Mouse (Mus musculus): ENCODE data around the gene Cul1.

Cul1 gene

DNA sequence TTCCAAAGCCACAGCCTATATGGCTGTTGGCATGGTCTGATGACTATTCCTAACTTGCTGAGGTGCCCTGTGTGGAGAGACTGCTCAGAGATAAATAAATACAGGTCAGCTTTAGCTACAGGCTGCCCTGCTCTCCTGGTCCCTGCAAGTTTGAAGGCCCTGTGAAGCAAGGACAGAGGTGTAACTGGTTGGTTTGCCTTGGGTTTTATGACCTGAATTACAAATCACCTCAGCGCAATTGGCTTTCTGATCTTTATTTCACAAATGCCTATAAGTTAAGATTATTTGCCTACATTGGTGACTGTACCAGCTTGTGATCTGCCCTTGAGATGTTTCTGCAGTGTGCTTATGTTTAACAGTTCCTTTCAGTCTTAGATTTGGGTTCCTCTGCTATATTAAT, 28.8 kb downstream of the Cul1 start:
- no peak for DNase-seq (ENCODE audit: low read depth)

DNA sequence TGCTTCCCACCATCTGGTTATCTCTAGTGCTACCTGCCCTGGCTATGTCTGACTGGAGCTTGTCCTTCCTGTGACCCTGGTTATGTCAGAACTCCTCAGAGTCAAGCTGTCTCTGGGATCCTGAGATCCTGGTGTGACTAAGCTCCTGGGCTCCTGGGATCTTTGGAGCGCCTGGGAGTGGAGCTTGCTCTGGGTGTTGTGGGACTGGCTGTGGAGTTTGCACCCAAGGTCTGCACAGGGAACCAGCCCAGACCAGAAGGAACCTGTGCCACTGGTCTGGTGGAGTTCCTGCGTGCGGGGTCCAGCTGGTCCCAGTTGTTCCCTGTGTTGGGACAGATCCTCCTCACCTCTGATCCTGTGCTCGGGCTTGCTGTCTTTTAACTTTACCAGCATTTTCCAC, 41.4 kb downstream of the Cul1 start:
- no peak for DNase-seq (ENCODE audit: low read depth)

DNA sequence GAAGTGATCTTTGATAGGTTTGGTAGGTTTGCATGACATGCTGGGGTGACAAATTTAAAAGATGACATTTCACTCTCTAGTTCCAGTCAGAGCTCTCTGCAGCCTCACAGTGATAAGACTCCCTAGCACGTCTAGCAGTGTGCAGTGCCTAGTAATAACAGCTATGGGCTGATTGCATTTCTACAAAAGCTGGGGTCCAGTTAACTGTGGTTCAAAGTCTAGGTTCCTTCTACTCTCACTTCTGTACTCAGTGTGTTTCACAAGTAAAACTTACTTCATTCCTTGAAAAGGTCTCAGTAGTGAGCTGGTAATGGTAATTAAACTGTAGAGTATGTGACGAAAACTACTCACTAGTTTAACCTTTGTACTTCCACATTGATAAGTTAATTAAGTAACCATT, 66.8 kb downstream of the Cul1 start:
- DNase-seq (ENCODE audit: low read depth) = no peak

GRCm38 (mm10) chr6:47522431-47522830, 69.2 kb downstream of the Cul1 start:
- DNase-seq (ENCODE audit: low read depth) = no peak

DNA sequence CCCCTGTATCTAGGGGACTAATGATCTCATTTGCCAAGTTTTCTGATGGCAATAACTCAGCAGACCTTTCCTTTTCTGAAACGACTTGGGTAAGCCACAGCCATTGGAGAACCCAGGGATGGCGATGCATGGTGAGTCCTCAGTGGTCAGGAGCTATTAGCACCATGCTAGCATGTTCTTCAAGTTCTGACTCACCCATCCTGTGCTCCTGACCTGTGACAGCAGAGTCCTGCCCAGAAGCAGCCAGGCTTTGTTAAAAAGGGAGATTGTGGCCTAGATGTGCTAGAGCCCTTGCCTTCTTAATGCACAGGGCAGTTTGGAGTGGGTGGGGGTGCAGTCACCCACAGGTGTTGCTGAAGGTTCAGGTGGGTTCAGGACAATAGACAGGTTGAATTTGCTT, 71.8 kb downstream of the Cul1 start:
- DNase-seq (ENCODE audit: low read depth) = no peak

- no peak for DNase-seq (ENCODE audit: low read depth)
These were observed 73.2 kb downstream of the Cul1 start for GRCm38 (mm10) chr6:47526446-47526845.

GRCm38 (mm10) chr6:47527129-47527528, 73.9 kb downstream of the Cul1 start:
- DNase-seq (ENCODE audit: low read depth) = no peak

- DNase-seq (ENCODE audit: low read depth) = no peak
These were observed 74.5 kb downstream of the Cul1 start for GRCm38 (mm10) chr6:47527655-47528054.

- DNase-seq (ENCODE audit: low read depth) = no peak
These were observed 79.3 kb downstream of the Cul1 start for GRCm38 (mm10) chr6:47532547-47532946.

- DNase-seq (ENCODE audit: low read depth) = no peak
These were observed 82.1 kb downstream of the Cul1 start for GRCm38 (mm10) chr6:47535333-47535732.

- DNase-seq (ENCODE audit: low read depth) = no peak
These were observed 99.1 kb downstream of the Cul1 start for GRCm38 (mm10) chr6:47552280-47552679.

DNA sequence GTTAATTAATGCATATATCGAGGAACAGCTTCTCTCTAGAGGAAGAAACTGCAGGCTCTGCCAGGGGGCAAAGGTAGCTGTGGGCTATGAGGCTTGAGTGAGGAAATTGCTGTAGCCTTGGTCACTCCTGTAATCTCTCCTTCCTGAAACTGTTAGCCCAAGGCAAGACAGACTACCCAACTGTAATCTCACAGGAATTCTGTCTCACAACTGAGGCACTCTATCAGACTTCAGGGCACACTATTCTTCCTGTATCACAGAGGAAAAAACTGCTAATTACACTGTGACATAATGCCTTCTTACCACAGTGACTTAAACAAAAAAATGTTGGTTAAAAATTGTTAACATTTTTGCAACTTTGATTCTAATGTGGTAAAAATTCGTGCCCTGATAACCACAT, 106.1 kb downstream of the Cul1 start:
- DNase-seq (ENCODE audit: low read depth) = no peak

DNA sequence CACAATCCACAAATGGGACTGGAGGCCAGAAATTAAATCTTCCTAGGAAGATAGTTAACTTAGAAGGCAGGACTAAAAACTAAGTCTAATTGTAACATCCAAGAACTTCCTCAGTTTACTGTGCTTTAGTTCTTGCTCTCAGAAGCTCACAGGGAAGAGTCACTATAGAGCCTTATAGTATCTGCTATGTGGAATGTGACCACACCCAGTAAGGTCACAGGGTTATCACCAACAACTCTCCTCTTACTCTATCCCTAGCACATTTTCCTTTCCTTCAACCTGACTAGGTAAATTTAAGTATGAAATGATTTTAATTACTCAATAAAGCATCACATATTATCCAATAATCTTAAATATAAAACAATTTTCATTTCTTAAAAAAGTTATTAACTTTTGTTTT, 107.2 kb downstream of the Cul1 start:
- no peak for DNase-seq (ENCODE audit: low read depth)

- DNase-seq (ENCODE audit: low read depth) = no peak
These were observed 107.6 kb downstream of the Cul1 start for GRCm38 (mm10) chr6:47560846-47561245.

- no peak for DNase-seq (ENCODE audit: low read depth)
These were observed 108.2 kb downstream of the Cul1 start for GRCm38 (mm10) chr6:47561426-47561825.

DNA sequence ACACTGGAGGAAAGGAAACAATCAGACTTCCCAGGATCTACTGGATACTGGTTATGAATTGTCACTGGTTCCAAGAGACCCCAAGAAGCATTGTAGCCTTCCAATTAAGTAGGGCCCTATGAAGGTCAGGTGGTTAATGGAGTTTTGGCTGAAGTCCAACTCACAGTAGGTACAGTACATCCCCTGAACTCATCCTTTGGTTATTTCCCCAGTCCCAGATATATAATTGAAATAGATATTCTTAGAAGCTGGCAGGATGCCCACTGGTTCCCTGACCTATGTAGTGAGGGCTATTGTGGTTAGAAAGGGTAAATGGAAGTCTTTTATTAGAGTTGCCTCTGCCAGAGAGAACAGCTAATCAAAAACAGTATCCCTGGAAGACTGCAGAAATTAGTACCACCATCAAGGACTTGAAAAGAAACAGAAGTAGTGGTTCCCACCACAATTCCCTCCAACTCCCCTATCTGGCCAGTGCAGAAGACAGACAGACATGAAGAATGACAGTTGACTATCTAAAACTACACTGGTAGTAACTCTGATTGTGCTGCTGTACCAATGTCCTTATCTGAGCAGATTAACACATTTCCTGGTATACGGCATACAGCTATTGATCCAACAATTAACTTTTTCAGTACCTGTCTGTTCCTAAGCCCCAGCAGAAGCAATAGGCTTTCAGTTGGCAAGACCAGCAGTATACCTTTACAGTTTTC, 112.3 kb downstream of the Cul1 start:
- peak; percentile 65 for DNase-seq (ENCODE audit: low read depth)

GRCm38 (mm10) chr6:47572887-47573286, 119.7 kb downstream of the Cul1 start:
- DNase-seq (ENCODE audit: low read depth) = no peak
